Mouse (Mus musculus) naive thymus-derived CD4-positive, alpha-beta T cell, adult 2 months (primary cell): ENCODE measurements around the gene Pgap2.

Source experiments
- DNase-seq: peaks from one replicate; pipeline ENCODE4 v3.0.0-alpha.2; 2011; ENCODE audit warnings: low read depth

The Pgap2 gene

GRCm38 (mm10) chr7:102209756-102210721 is at the start of gene Pgap2, which contains the start of gene Nup98:
Pgap2 (plus strand) TSS chr7:102210208.
Nup98 (minus strand) TSS chr7:102210176.
- peak; percentile 97 for DNase-seq

- DNase-seq = peak; percentile 35
Measured at GRCm38 (mm10) chr7:102170300-102170699, 39.7 kb upstream of the Pgap2 start.

- DNase-seq = no peak
Measured at GRCm38 (mm10) chr7:102183849-102184248, 26.2 kb upstream of the Pgap2 start.

GRCm38 (mm10) chr7:102192356-102192755 is 17.7 kb upstream of the Pgap2 start:
- peak; percentile 46 for DNase-seq

- no peak for DNase-seq
Measured at GRCm38 (mm10) chr7:102200576-102200975, 9.4 kb upstream of the Pgap2 start.

GRCm38 (mm10) chr7:102200996-102201785 is 8.8 kb upstream of the Pgap2 start:
- DNase-seq = no peak

GRCm38 (mm10) chr7:102204296-102204857 is 5.6 kb upstream of the Pgap2 start:
- no peak for DNase-seq

GRCm38 (mm10) chr7:102205646-102206045 is 4.4 kb upstream of the Pgap2 start:
- peak; percentile 32 for DNase-seq

- DNase-seq = no peak
Measured at GRCm38 (mm10) chr7:102208806-102209363, 1.1 kb upstream of the Pgap2 start.

GRCm38 (mm10) chr7:102211071-102211470 is 1.1 kb downstream of the Pgap2 start:
- DNase-seq = no peak

- no peak for DNase-seq
Measured at GRCm38 (mm10) chr7:102221899-102222298, 11.9 kb downstream of the Pgap2 start.

- peak; percentile 67 for DNase-seq
Measured at GRCm38 (mm10) chr7:102222336-102222735, 12.3 kb downstream of the Pgap2 start.

GRCm38 (mm10) chr7:102222830-102223556 is 13.0 kb downstream of the Pgap2 start:
- DNase-seq = peak; percentile 70

GRCm38 (mm10) chr7:102223883-102224738 is 14.1 kb downstream of the Pgap2 start:
- DNase-seq = no peak

- no peak for DNase-seq
Measured at GRCm38 (mm10) chr7:102226051-102226450, 16.0 kb downstream of the Pgap2 start.

- DNase-seq = no peak
Measured at GRCm38 (mm10) chr7:102228049-102228670, 18.2 kb downstream of the Pgap2 start.

- DNase-seq = no peak
Measured at GRCm38 (mm10) chr7:102229814-102230213, 19.8 kb downstream of the Pgap2 start.

- no peak for DNase-seq
Measured at GRCm38 (mm10) chr7:102233059-102233458, 23.1 kb downstream of the Pgap2 start.

GRCm38 (mm10) chr7:102238686-102239286 is 28.8 kb downstream of the Pgap2 start:
- no peak for DNase-seq
